Mouse (Mus musculus): Measurements from ENCODE around the gene Hnrnpdl.

DNA sequence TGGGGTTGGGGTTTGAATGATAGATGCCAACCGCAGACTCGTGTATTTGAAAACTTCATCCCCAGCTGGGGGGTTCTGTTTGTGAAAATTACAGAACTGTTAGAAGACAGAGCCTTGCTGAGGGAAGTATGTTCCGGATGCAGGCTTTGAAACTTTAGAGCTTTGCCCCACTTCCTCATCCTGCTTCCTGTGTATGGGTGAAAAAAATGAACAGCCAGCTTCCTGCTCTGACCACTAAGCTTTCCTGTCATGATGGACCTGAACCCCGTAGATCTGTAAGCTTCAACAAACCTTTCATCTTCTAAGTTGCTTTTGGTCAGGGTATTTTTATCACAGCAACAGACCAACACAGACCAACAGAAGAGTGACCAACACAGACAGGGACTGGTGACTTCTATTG lies 42.5 kb upstream of the Hnrnpdl start:
- no peak for TF ChIP-seq CTCF (IDR thresholded peaks at IDR 0.05; ENCODE audit: low read depth)
- no peak for TF ChIP-seq EP300 (IDR thresholded peaks at IDR 0.05; ENCODE audit: low read depth)

Measured in liver, embryonic 14.5 days (tissue).